Mouse (Mus musculus): Measurements from ENCODE around the gene Rnf150. TPM values are rescaled to one million over a fixed set of nuclear protein-coding genes. Genes with fewer than 3 reads are reported as not detected.
A peak's percentile ranks its signal among the peaks of the same experiment; 100 is the strongest.

The Rnf150 gene
- total and polyA plus RNA-seq, 3 experiments, result not detected

- DNase-seq (ENCODE audit: low read depth, low spot score), result no peak
- TF ChIP-seq MYB (IDR thresholded peaks at IDR 0.05; ENCODE audit: low read depth, low read length) (no peak), POLR2A (IDR thresholded peaks at IDR 0.05; ENCODE audit: control insufficient read depth in 1 of 2, insufficient read depth in 1 of 2, low read depth in 1 of 2, low read length in 2 of 2, poor library complexity in 1 of 2) (no peak), TAL1 (IDR thresholded peaks at IDR 0.05; ENCODE audit: low read length) (no peak), POLR2AphosphoS5 (IDR thresholded peaks at IDR 0.05; ENCODE audit: borderline replicate concordance, low read depth, low read length) (no peak), NRF1 (IDR thresholded peaks at IDR 0.05; ENCODE audit: insufficient read depth, low read depth, low read length, poor library complexity, severe bottlenecking) (no peak), MEF2A (IDR thresholded peaks at IDR 0.05; ENCODE audit: extremely low read depth, insufficient replicate concordance, low read depth, low read length, poor library complexity, severe bottlenecking) (no peak), GABPA (IDR thresholded peaks at IDR 0.05; ENCODE audit: low read depth, low read length) (no peak), MXI1 (IDR thresholded peaks at IDR 0.05; ENCODE audit: low read depth, low read length) (no peak), MAFK (IDR thresholded peaks at IDR 0.05; ENCODE audit: borderline replicate concordance, low read depth, low read length) (no peak), USF2 (IDR thresholded peaks at IDR 0.05; ENCODE audit: borderline replicate concordance in 1 of 2, insufficient read depth in 1 of 2, low read depth in 1 of 2, low read length in 2 of 2) (no peak), BHLHE40 (IDR thresholded peaks at IDR 0.05; ENCODE audit: borderline replicate concordance, low read depth, low read length) (no peak), NELFE (IDR thresholded peaks at IDR 0.05; ENCODE audit: low read depth, low read length) (no peak), JUND (IDR thresholded peaks at IDR 0.05; ENCODE audit: low read depth, low read length) (no peak), ZMIZ1 (IDR thresholded peaks at IDR 0.05; ENCODE audit: low read depth, low read length) (no peak)
- Histone ChIP-seq H3K4me1 (ENCODE audit: control insufficient read depth in 1 of 2, insufficient read depth in 2 of 2, low read length in 2 of 2) (no peaks in the 10 kb centered on the region), H3K79me2 (ENCODE audit: control insufficient read depth, insufficient read depth, low read length, poor library complexity) (no peaks in the 10 kb centered on the region), H3K4me3 (ENCODE audit: control insufficient read depth in 1 of 2, insufficient read depth in 1 of 2, low read depth in 2 of 2, low read length in 2 of 2) (no peak overlapping the region), H3K9me3 (replicated peaks; ENCODE audit: insufficient read depth, low read length) (no peaks in the 10 kb centered on the region), H3K9ac (ENCODE audit: control insufficient read depth, low read depth, low read length, poor library complexity, severe bottlenecking) (no peak overlapping the region), H3K27ac (ENCODE audit: control insufficient read depth, low read depth, low read length) (no peak overlapping the region), H3K27me3 (ENCODE audit: control insufficient read depth in 1 of 2, insufficient read depth in 2 of 2, low read length in 2 of 2) (no peaks in the 10 kb centered on the region), H3K36me3 (ENCODE audit: control insufficient read depth in 1 of 2, insufficient read depth in 2 of 2, low read length in 2 of 2) (no peaks in the 10 kb centered on the region)
Measured at GRCm38 (mm10) chr8:83052896-83053295, 189.7 kb downstream of the Rnf150 start.

- no peak overlapping the region for H3K9ac ChIP-seq (ENCODE audit: control insufficient read depth, low read depth, low read length, poor library complexity, severe bottlenecking)
- peak; percentile 16 for DNase-seq (ENCODE audit: low read depth, low spot score)
- H3K27me3 ChIP-seq (ENCODE audit: control insufficient read depth in 1 of 2, insufficient read depth in 2 of 2, low read length in 2 of 2), result no peaks in the 10 kb centered on the region
- H3K4me1 ChIP-seq (ENCODE audit: control insufficient read depth in 1 of 2, insufficient read depth in 2 of 2, low read length in 2 of 2), result no peaks in the 10 kb centered on the region
- H3K27ac ChIP-seq (ENCODE audit: control insufficient read depth, low read depth, low read length), result no peak overlapping the region
- H3K9me3 ChIP-seq (replicated peaks; ENCODE audit: insufficient read depth, low read length), result no peaks in the 10 kb centered on the region
- H3K4me3 ChIP-seq (ENCODE audit: control insufficient read depth in 1 of 2, insufficient read depth in 1 of 2, low read depth in 2 of 2, low read length in 2 of 2), result no peak overlapping the region
- TF ChIP-seq NRF1 (IDR thresholded peaks at IDR 0.05; ENCODE audit: insufficient read depth, low read depth, low read length, poor library complexity, severe bottlenecking) (no peak), MYB (IDR thresholded peaks at IDR 0.05; ENCODE audit: low read depth, low read length) (no peak), RAD21 (IDR thresholded peaks at IDR 0.05; ENCODE audit: low read depth, low read length) (no peak), TBP (IDR thresholded peaks at IDR 0.05; ENCODE audit: low read depth, low read length) (no peak), POLR2A (IDR thresholded peaks at IDR 0.05; ENCODE audit: control insufficient read depth in 1 of 2, insufficient read depth in 1 of 2, low read depth in 1 of 2, low read length in 2 of 2, poor library complexity in 1 of 2) (no peak), MAFK (IDR thresholded peaks at IDR 0.05; ENCODE audit: borderline replicate concordance, low read depth, low read length) (no peak), USF1 (IDR thresholded peaks at IDR 0.05; ENCODE audit: low read depth, low read length) (no peak), GABPA (IDR thresholded peaks at IDR 0.05; ENCODE audit: low read depth, low read length) (no peak), ETS1 (IDR thresholded peaks at IDR 0.05; ENCODE audit: low read depth, low read length) (no peak)
- H3K79me2 ChIP-seq (ENCODE audit: control insufficient read depth, insufficient read depth, low read length, poor library complexity), result no peaks in the 10 kb centered on the region
- H3K36me3 ChIP-seq (ENCODE audit: control insufficient read depth in 1 of 2, insufficient read depth in 2 of 2, low read length in 2 of 2), result no peaks in the 10 kb centered on the region
Measured at GRCm38 (mm10) chr8:83054801-83055200, 191.6 kb downstream of the Rnf150 start.

All from MEL (cell line).